In the genomic region with DNA sequence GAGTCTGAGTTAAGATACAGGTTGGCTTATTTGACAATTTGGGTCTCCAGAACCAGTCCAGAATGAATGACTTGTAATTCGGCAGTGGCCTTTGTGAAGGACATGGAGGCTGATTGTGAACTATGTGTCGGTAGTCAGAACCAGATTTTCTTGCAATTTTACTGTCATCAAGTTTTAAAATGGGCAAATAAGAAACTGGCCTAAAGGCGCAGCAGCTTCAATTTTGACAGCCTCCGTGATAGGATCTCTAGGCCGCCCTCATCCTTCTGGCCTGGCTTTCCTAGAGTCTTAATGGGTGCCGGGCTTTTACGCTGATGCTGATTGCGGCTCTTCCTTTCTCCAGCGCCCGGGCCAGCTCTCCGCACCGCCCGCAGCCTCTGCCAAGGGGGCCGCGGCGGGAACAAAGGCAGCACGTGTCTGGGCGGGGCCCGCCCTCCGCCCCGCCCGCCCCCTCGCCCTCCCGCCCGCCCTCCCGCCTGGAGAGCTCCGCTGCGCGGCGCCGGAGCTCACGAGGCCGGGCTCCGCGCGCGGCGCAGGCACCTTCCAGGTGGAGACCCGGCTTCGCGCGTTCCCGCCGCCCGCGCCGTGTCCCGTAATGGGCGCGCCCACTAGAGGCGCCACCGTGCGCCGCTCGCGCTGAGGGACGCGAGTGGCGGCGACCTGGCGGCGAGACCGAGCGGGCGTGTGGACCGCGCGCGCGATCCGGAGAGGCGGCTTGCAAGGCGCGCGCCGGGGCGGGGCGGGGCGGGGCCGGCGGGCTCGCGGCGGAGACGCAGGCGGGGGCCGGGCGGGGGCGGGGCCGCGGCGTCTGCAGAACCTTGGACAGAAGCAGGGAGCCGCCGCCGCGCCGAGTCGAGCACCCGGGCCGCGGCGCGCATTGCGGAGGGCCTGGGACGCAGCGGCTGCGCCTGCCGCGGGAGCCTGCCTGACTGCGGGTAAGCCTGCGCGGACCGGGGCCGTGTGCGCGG, we compare ENCODE assay signal across 8 mouse cellular contexts. TPM values are rescaled to one million over a fixed set of nuclear protein-coding genes. Genes with fewer than 3 reads are reported as not detected.
A peak's percentile ranks its signal among the peaks of the same experiment; 100 is the strongest.
DNase-seq lines count a peak whose midpoint lies in the region; ATAC-seq lines count a peak whose summit lies in the region.

A gene (plus strand): TSS at position 802 of the 968 bp plus-strand sequence.

- peak within 1 kb of the TSS; percentile 72 for H3K4me3 ChIP-seq in embryonic facial prominence, embryonic 12.5 days
- H3K4me3 ChIP-seq in limb, embryonic 12.5 days (replicated peaks) = peak within 1 kb of the TSS; percentile 70
- H3K4me3 ChIP-seq in midbrain, embryonic 15.5 days = peak within 1 kb of the TSS; percentile 89

- H3K27ac ChIP-seq in embryonic facial prominence, embryonic 12.5 days = peak within 1 kb of the TSS; percentile 82
- H3K27ac ChIP-seq in limb, embryonic 12.5 days = peak within 1 kb of the TSS; percentile 81
- H3K27ac ChIP-seq in midbrain, embryonic 15.5 days = peak within 1 kb of the TSS; percentile 99

- H3K36me3 ChIP-seq in embryonic facial prominence, embryonic 12.5 days = peaks cover 26% of the 10 kb centered on the region; the same call in 1 of the 2 replicates
- peaks cover 42% of the 10 kb centered on the region for H3K36me3 ChIP-seq in limb, embryonic 12.5 days
- peaks cover 17% of the 10 kb centered on the region; the same call in 1 of the 2 replicates for H3K36me3 ChIP-seq in midbrain, embryonic 15.5 days (replicated peaks)

- peaks cover 32% of the 10 kb centered on the region for H3K4me1 ChIP-seq in embryonic facial prominence, embryonic 12.5 days
- H3K4me1 ChIP-seq in limb, embryonic 12.5 days (replicated peaks) = peaks cover 34% of the 10 kb centered on the region
- peaks cover 19% of the 10 kb centered on the region for H3K4me1 ChIP-seq in midbrain, embryonic 15.5 days

- H3K27me3 ChIP-seq in embryonic facial prominence, embryonic 12.5 days = peaks cover 6% of the 10 kb centered on the region; the same call in 1 of the 2 replicates
- peaks cover 14% of the 10 kb centered on the region for H3K27me3 ChIP-seq in limb, embryonic 12.5 days
- H3K27me3 ChIP-seq in midbrain, embryonic 15.5 days (replicated peaks) = no peaks in the 10 kb centered on the region

- H3K4me2 ChIP-seq in embryonic facial prominence, embryonic 12.5 days (replicated peaks) = peak within 1 kb of the TSS; percentile 80
- H3K4me2 ChIP-seq in limb, embryonic 12.5 days = peak within 1 kb of the TSS; percentile 95
- H3K4me2 ChIP-seq in midbrain, embryonic 15.5 days = peak within 1 kb of the TSS; percentile 85

- H3K9me3 ChIP-seq in embryonic facial prominence, embryonic 12.5 days = no peaks in the 10 kb centered on the region
- H3K9me3 ChIP-seq in limb, embryonic 12.5 days = no peaks in the 10 kb centered on the region
- H3K9me3 ChIP-seq in midbrain, embryonic 15.5 days = no peaks in the 10 kb centered on the region

- peak within 1 kb of the TSS; percentile 66 for H3K9ac ChIP-seq in embryonic facial prominence, embryonic 12.5 days
- peak within 1 kb of the TSS; percentile 71 for H3K9ac ChIP-seq in limb, embryonic 12.5 days (replicated peaks)
- peak within 1 kb of the TSS; percentile 98 for H3K9ac ChIP-seq in midbrain, embryonic 15.5 days

- ATAC-seq in embryonic facial prominence, embryonic 12.5 days (ENCODE audit: insufficient number of reproducible peaks, insufficient read depth, low FRiP score, low TSS enrichment) = peak; percentile 84
- ATAC-seq in limb, embryonic 12.5 days (ENCODE audit: insufficient number of reproducible peaks, insufficient read depth, low FRiP score, low TSS enrichment, low read depth) = peak; percentile 89
- peak; percentile 89 for ATAC-seq in midbrain, embryonic 15.5 days (replicated peaks)

- WGBS in embryonic facial prominence, embryonic 12.5 days = under 1% methylated on average over 101 of the region's 116 CpGs
- 2% methylated on average over 114 of the region's 116 CpGs for WGBS in limb, embryonic 12.5 days
- WGBS in midbrain, embryonic 15.5 days = under 1% methylated on average over 97 of the region's 116 CpGs

- DNase-seq in A20 (ENCODE audit: low read depth, low spot score) = peak; percentile 93
- DNase-seq in adrenal gland, postnatal 36 days = peak; percentile 84 to 91
- peak; percentile 88 to 91 for DNase-seq in heart, adult 18-20 months
- peak; percentile 89 for DNase-seq in kidney, adult 18-20 months
- peak; percentile 83 to 88 for DNase-seq in spleen, adult 18-20 months

RNA-seq across cellular contexts. Expression of the gene that starts here (rescaled TPM):
- 1 to 10 TPM; 2.1 to 2.2 TPM for total RNA-seq in adrenal gland, postnatal 36 days (2021)
- 9.4 TPM in 2 replicates for polyA plus RNA-seq in embryonic facial prominence, embryonic 12.5 days (2016; fragmentation: Nextera tagmentation; extraction: Ambion mirVana)
- total RNA-seq in heart, adult 18-20 months (2021) = under 1 TPM; 0.45 to 0.59 TPM
- 4.7 and 4.8 TPM in 2 replicates for polyA plus RNA-seq in limb, embryonic 12.5 days (2016; fragmentation: Nextera tagmentation; extraction: Ambion mirVana)
- polyA plus RNA-seq in midbrain, embryonic 15.5 days (2015; fragmentation: Nextera tagmentation; extraction: Ambion mirVana) = 102 and 105 TPM in 2 replicates

Comparison
In these comparisons a context has a peak if more than half of its experiments do, and no peak if none do; other contexts are left out.
1. Peak in every context shown above with its lines: DNase-seq, ATAC-seq, H3K4me3 ChIP-seq and H3K27ac ChIP-seq.
2. Peak in DNase-seq in heart, adult 18-20 months; RNA of the gene not detected or under 1 TPM.